Mouse (Mus musculus): ENCODE measurements around the gene Zbtb26.

DNA sequence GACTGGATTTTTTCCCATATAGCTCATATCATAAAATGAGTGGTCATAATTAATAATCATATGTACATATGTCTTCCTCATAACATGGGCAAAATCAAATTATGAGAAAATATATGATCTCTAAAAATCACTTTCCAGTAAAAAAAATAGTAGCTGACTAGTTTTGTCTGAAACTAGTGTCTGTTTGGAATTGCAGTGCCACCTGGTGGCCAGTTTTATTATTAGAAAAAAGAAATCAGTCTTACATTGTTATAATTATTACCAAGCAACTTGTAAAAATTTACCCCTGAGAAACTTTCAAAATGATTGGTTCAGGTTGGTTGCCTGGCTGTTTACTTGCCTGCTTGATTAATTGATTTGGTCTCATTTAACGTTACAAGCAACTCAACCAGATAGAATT, 42.4 kb upstream of the Zbtb26 start:
- TF ChIP-seq POLR2A (IDR thresholded peaks at IDR 0.05; ENCODE audit: insufficient read depth, low read depth, low read length): no peak
- peak; percentile 88; the same call in 1 of the 2 replicates for TF ChIP-seq CTCF (IDR thresholded peaks at IDR 0.05)
- TF ChIP-seq EP300 (IDR thresholded peaks at IDR 0.05; ENCODE audit: insufficient read depth, low read depth, low read length): no peak
